Mouse (Mus musculus): Measurements from ENCODE around the gene Ppp1r36.
A peak's percentile ranks its signal among the peaks of the same experiment; 100 is the strongest.
"Not testable (repeated sequence)": the region's sequence is repeated elsewhere in the genome, so short reads cannot be mapped to it uniquely, and the experiment has no call there.

Ppp1r36 gene

DNA sequence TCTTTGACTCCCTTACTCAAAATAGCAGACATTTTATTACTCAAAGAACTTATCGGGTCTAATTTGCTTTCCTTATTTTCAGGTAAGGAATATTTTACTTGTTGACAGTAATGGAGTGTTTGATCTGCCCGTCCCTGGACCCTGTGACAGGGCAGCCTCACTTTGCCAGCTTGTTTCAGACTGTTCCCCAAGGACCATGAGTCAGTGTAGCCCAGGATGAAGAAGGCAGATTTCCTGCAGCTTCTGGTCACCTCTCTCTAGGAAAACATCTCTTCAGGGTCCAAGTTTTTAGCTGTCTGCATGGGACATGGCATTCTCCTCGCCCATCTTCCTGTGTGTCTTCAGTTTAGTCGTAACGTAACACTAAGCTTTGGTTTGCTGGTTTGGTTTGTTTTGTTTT is 20.1 kb upstream of the Ppp1r36 start:
- DNase-seq (ENCODE audit: low spot score), result no peak

GRCm38 (mm10) chr12:76401674-76402073 is 15.7 kb upstream of the Ppp1r36 start:
- DNase-seq (ENCODE audit: low spot score), result no peak

GRCm38 (mm10) chr12:76402991-76403885 is 14.1 kb upstream of the Ppp1r36 start:
- peak; percentile 15 for DNase-seq (ENCODE audit: low spot score)

GRCm38 (mm10) chr12:76403886-76404537 is 13.3 kb upstream of the Ppp1r36 start, which contains the start of gene Hspa2:
Gene Hspa2, plus strand, starts transcription at chr12:76404176.
- peak; percentile 99 for DNase-seq (ENCODE audit: low spot score)

GRCm38 (mm10) chr12:76404836-76405182 is 12.5 kb upstream of the Ppp1r36 start:
- DNase-seq (ENCODE audit: low spot score), result peak; percentile 15

GRCm38 (mm10) chr12:76405183-76405970 is 12.0 kb upstream of the Ppp1r36 start:
- peak; percentile 11 for DNase-seq (ENCODE audit: low spot score)

DNA sequence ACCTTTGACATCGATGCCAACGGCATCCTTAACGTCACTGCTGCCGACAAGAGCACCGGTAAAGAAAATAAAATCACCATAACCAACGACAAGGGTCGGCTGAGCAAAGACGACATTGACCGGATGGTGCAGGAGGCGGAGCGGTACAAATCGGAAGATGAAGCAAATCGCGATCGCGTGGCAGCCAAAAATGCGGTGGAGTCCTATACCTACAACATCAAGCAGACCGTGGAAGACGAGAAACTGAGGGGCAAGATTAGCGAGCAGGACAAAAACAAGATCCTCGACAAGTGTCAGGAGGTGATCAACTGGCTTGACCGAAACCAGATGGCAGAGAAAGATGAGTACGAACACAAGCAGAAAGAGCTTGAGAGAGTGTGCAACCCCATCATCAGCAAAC is 11.4 kb upstream of the Ppp1r36 start:
- DNase-seq (ENCODE audit: low spot score), result no peak

DNA sequence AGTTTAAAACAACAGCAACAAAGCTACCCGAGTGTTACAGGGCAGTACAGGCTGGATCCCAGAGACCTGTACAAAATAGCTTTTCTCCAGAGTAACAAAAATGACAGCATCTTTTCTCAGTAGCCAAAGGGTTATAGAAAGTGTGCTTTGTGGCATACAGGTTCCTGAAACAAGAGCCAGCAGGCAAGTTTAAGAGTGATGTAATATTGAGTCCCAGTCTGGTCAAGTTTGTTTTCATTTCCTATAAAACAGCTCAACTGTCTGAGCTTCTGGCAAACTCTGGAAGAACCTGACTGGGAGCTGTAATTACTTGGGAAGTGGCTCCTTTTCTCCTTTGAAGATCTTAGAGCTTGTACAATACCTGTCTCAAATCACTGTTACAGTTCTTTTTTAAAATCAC is 10.2 kb upstream of the Ppp1r36 start:
- no peak for DNase-seq (ENCODE audit: low spot score)

GRCm38 (mm10) chr12:76409166-76409565 is 8.2 kb upstream of the Ppp1r36 start:
- no peak for DNase-seq (ENCODE audit: low spot score)

DNA sequence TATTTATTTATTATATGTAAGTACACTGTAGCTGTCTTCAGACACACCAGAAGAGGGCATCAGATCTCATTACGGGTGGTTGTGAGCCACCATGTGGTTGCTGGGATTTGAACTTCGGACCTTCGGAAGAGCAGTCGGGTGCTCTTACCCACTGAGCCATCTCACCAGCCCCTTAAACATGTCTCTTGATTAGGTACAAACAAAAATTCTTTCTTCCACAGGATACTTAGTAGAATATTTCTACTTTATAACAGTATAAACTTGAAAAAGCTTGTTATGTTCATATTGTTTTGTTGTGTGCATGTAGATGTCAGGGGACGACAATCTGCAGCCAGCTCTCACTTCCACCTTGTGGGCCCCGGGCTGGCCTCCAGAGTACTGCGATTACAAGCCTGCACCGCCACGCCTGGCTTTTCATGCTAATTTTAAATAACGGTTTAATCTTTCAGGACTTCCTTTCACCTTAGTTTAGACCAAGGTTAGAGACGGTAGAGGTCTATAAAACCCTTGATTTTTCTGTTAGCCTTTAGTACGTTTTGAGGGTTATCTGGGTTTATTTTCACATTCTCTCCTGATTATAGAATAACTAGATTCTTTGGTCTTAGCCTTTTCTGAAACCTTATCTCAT is 1.8 kb upstream of the Ppp1r36 start:
- DNase-seq (ENCODE audit: low spot score), result no peak

GRCm38 (mm10) chr12:76418346-76418745 is 1.0 kb downstream of the Ppp1r36 start:
- DNase-seq (ENCODE audit: low spot score), result no peak

- DNase-seq (ENCODE audit: low spot score), result no peak
These were observed 7.9 kb downstream of the Ppp1r36 start for GRCm38 (mm10) chr12:76425256-76425655.

GRCm38 (mm10) chr12:76427546-76427945 is 10.2 kb downstream of the Ppp1r36 start:
- no peak for DNase-seq (ENCODE audit: low spot score)

DNA sequence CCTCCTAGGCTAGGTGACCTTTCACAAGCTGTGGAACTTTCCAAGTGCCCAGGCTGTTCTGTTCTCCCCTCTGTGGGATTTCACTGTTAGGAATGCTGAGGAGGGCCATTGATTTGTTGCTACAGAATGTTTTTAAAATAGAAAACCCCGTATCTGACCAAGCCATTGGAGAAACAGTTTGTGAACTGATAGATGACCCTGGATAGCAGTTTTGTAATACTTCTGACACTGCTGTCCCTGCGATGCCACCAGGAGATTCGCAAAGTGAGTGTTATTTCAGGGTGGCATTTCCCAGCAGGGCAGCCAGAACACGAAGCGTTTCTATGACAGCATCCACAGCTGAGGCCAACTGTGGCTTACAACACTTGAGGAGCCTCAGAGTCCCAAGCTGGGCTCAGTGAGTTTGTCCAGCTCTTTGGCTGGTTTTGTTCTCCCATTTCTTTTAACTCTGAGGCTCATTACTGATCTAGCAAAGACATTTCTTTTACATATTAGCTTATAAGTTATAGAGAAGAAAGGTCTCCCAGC is 13.6 kb downstream of the Ppp1r36 start:
- DNase-seq (ENCODE audit: low spot score), result no peak

DNA sequence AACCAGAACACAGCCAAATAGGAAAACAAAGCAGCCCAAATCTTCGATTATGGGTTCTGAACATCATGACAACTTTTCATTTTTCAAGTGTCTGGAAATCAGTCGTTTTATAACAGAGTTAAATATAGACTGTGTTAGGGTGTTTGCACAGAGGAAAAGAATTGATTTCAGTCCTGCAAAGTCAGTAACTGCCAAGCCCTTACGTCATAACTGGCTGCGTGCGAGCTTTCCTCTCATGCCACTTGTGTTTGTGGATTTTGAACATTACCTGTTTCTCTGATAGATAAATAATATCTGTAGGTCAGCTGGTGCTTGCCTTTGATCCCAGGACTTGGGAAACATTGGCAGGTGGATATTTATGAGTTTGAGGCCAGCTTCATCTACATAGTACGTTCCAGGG is 14.1 kb downstream of the Ppp1r36 start:
- no peak for DNase-seq (ENCODE audit: low spot score)

- no peak for DNase-seq (ENCODE audit: low spot score)
These were observed 16.8 kb downstream of the Ppp1r36 start for GRCm38 (mm10) chr12:76434111-76434510.

GRCm38 (mm10) chr12:76435084-76435483 is 17.7 kb downstream of the Ppp1r36 start:
- DNase-seq (ENCODE audit: low spot score), result no peak

- no peak for DNase-seq (ENCODE audit: low spot score)
These were observed 18.2 kb downstream of the Ppp1r36 start for GRCm38 (mm10) chr12:76435549-76435948.

GRCm38 (mm10) chr12:76443488-76443887 is 26.1 kb downstream of the Ppp1r36 start:
- DNase-seq (ENCODE audit: low spot score), result not testable (repeated sequence)

DNA sequence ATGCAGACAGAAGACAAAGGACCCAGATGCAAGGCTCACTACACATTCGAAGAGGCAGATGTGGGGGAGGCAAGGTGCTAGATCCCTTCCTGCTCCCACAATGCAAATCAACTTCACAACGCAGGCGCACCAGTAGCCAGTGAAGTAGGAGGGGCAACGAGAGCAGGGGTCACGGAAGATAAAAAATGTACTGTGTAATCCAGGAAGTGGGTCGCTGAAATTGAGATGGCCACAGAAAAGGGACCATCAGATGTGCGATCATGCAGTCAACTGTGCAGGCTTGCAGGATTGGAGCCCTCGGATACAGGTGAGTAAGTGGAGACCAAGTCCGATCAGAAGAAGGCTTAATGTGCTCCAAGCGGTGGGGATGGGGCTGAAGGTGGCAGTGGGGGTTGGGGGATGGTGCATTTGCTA is 27.0 kb downstream of the Ppp1r36 start:
- DNase-seq (ENCODE audit: low spot score), result no peak

- no peak for DNase-seq (ENCODE audit: low spot score)
These were observed 27.5 kb downstream of the Ppp1r36 start for GRCm38 (mm10) chr12:76444862-76445261.

DNA sequence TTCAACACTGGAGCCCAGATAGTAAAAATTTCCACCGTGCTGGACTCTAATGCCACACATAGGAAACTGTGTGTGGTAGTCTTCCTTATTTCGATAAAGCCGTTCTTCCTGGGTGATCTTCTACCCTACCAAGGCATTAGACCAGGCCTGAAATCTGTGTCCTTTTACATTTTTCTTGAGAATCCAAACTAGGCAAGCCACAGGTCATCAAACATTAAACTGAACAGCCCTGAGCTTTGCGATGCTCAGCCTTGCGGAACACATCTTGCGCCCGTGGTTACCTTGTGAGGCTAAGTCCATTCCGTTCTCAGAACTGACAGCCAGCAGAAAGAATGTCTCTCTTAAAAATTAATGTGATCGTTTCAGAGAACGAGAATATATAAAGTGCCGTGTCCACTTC is 28.9 kb downstream of the Ppp1r36 start:
- DNase-seq (ENCODE audit: low spot score), result no peak

All from ovary, postnatal 14 days (tissue).